In the genomic region with DNA sequence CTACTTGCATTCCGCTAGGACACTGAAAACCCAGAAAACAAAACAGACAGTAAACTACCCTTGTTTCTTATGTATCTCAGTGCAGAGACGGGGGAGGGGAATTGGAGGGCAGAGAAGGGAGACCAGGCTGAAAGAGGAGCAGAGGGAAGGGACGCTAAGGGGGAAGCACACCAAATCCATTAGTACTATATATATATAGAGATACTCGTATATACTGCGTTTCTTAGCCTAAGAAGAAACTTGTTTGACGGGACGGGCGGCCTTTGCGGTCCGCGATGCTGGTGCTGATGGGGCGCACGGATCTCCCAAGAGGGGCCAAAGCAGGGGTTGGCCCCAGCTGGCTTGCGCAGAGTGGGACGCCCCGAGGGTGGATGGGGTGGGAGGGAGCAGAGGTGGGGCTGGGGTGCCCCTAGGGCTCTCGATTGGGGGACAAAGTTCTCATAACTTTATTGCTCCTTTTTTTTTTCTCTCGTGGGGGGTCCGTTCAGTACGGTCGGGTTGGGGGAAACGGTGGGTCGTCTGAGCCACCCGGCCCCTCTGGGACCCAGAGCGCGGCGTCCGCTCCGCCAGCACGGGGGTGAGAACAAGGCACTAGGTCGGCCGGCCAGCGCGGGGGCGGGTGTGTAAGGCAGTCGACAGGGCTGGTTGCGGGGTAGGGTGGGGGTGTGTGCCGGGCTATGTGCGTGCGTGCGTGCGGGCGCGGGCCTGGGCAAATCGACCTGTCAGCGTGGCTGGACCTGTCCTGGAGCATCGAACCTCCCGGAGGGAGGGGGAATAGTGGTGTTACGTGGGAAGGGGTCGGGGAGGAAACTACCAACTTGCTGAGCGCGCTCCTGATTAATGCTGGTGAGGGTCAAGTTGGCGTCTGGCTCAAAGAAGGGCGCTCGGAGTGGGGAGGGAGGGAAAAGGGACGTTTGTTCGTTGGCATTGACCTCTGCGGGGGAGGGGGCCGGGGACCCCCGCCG, we compare ENCODE assay signal across 8 mouse cellular contexts. TPM values are rescaled to one million over a fixed set of nuclear protein-coding genes. Genes with fewer than 3 reads are reported as not detected.
DNase-seq lines count a peak whose midpoint lies in the region; ATAC-seq lines count a peak whose summit lies in the region.

No protein-coding gene starts in this region.

- H3K9ac ChIP-seq in heart, embryonic 15.5 days, result peak overlapping the region; percentile 52
- H3K9ac ChIP-seq in liver, embryonic 12.5 days, result peak overlapping the region; percentile 97
- H3K9ac ChIP-seq in neural tube, embryonic 15.5 days (replicated peaks), result no peak overlapping the region

- WGBS in heart, embryonic 15.5 days, result 7% methylated on average over 61 of the region's 61 CpGs
- 2% methylated on average over 59 of the region's 61 CpGs for WGBS in liver, embryonic 12.5 days (ENCODE audit: insufficient replicate concordance)
- WGBS in neural tube, embryonic 15.5 days, result 2% methylated on average over 53 of the region's 61 CpGs

- no peak for ATAC-seq in heart, embryonic 15.5 days (replicated peaks; ENCODE audit: insufficient number of reproducible peaks, insufficient read depth, low FRiP score, low read depth)
- peak; percentile 6; the same call in 1 of the 2 replicates for ATAC-seq in liver, embryonic 12.5 days
- ATAC-seq in neural tube, embryonic 15.5 days (ENCODE audit: low FRiP score), result no peak
- ATAC-seq in monocyte, adult 5-6 weeks (replicated peaks; ENCODE audit: insufficient number of reproducible peaks, low FRiP score, low TSS enrichment, poor library complexity, severe bottlenecking), result no peak

- no peaks in the 10 kb centered on the region for H3K9me3 ChIP-seq in heart, embryonic 15.5 days (replicated peaks)
- no peaks in the 10 kb centered on the region for H3K9me3 ChIP-seq in liver, embryonic 12.5 days (replicated peaks)
- H3K9me3 ChIP-seq in neural tube, embryonic 15.5 days (replicated peaks), result no peaks in the 10 kb centered on the region

- H3K27me3 ChIP-seq in heart, embryonic 15.5 days, result peaks cover 59% of the 10 kb centered on the region
- H3K27me3 ChIP-seq in liver, embryonic 12.5 days (replicated peaks), result peaks cover 39% of the 10 kb centered on the region
- peaks cover 57% of the 10 kb centered on the region for H3K27me3 ChIP-seq in neural tube, embryonic 15.5 days (replicated peaks)

- no peaks in the 10 kb centered on the region; the same call in 1 of the 2 replicates for H3K36me3 ChIP-seq in heart, embryonic 15.5 days
- H3K36me3 ChIP-seq in liver, embryonic 12.5 days, result peaks cover 25% of the 10 kb centered on the region
- no peaks in the 10 kb centered on the region; the same call in 1 of the 2 replicates for H3K36me3 ChIP-seq in neural tube, embryonic 15.5 days

- H3K27ac ChIP-seq in heart, embryonic 15.5 days, result peak overlapping the region; percentile 77
- H3K27ac ChIP-seq in liver, embryonic 12.5 days, result peak overlapping the region; percentile 97
- peak overlapping the region; percentile 72 for H3K27ac ChIP-seq in neural tube, embryonic 15.5 days (replicated peaks)

- H3K4me2 ChIP-seq in heart, embryonic 15.5 days, result peak overlapping the region; percentile 62
- peak overlapping the region; percentile 96 for H3K4me2 ChIP-seq in liver, embryonic 12.5 days
- peak overlapping the region; percentile 48 for H3K4me2 ChIP-seq in neural tube, embryonic 15.5 days

- H3K4me1 ChIP-seq in heart, embryonic 15.5 days (replicated peaks), result peaks cover 74% of the 10 kb centered on the region
- peaks cover 80% of the 10 kb centered on the region for H3K4me1 ChIP-seq in liver, embryonic 12.5 days
- H3K4me1 ChIP-seq in neural tube, embryonic 15.5 days, result peaks cover 62% of the 10 kb centered on the region

- DNase-seq in layer of hippocampus, postnatal 25 days (ENCODE audit: extremely low spot score in 1 of 2, low spot score in 1 of 2), result peak; percentile 31 to 45
- DNase-seq in layer of hippocampus, adult 9-10 months (ENCODE audit: low spot score), result no peak
- DNase-seq in embryo, embryonic 10 days (ENCODE audit: low spot score), result peak; percentile 30
- no peak for DNase-seq in right cerebral cortex, postnatal 36 days (ENCODE audit: low spot score in 2 of 2)

- peak overlapping the region; percentile 40 for H3K4me3 ChIP-seq in heart, embryonic 15.5 days
- peak overlapping the region; percentile 83 for H3K4me3 ChIP-seq in liver, embryonic 12.5 days
- H3K4me3 ChIP-seq in neural tube, embryonic 15.5 days (replicated peaks), result peak overlapping the region; percentile 15; the same call in 1 of the 2 replicates

RNA-seq across cellular contexts. Expression of a gene that starts 3.9 kb away (rescaled TPM):
- total RNA-seq in layer of hippocampus, postnatal 25 days (2021), result 1 to 10 TPM; 2.1 to 2.8 TPM
- 9.2 and 13.2 TPM in 2 replicates for polyA plus RNA-seq in heart, embryonic 15.5 days (2015; fragmentation: Nextera tagmentation; extraction: Ambion mirVana)
- polyA plus RNA-seq in liver, embryonic 12.5 days (2016; fragmentation: Nextera tagmentation; extraction: Ambion mirVana), result 82.3 and 83.1 TPM in 2 replicates
- polyA plus RNA-seq in neural tube, embryonic 15.5 days (2015; fragmentation: Nextera tagmentation; extraction: Ambion mirVana), result 3.1 and 6.1 TPM in 2 replicates
- 41.7 to 46.2 TPM (median 45.0 TPM) in 3 replicates for total RNA-seq in monocyte, adult 5-6 weeks (2017)

RNA-seq across cellular contexts. Expression of a gene that starts 17.5 kb away (rescaled TPM):
- total RNA-seq in layer of hippocampus, postnatal 25 days (2021), result 10 to 100 TPM; 88.9 to 91.0 TPM
- 10.7 and 14.6 TPM in 2 replicates for polyA plus RNA-seq in heart, embryonic 15.5 days (2015; fragmentation: Nextera tagmentation; extraction: Ambion mirVana)
- polyA plus RNA-seq in liver, embryonic 12.5 days (2016; fragmentation: Nextera tagmentation; extraction: Ambion mirVana), result 12.5 and 12.9 TPM in 2 replicates
- polyA plus RNA-seq in neural tube, embryonic 15.5 days (2015; fragmentation: Nextera tagmentation; extraction: Ambion mirVana), result 12.3 and 14.1 TPM in 2 replicates
- 29.0 to 50.5 TPM (median 36.3 TPM) in 3 replicates for total RNA-seq in monocyte, adult 5-6 weeks (2017)

RNA-seq across cellular contexts. Expression of a gene that starts 17.7 kb away (rescaled TPM):
- total RNA-seq in layer of hippocampus, postnatal 25 days (2021), result not detected
- polyA plus RNA-seq in heart, embryonic 15.5 days (2015; fragmentation: Nextera tagmentation; extraction: Ambion mirVana), result 4.5 TPM in 2 replicates
- 11.0 and 12.0 TPM in 2 replicates for polyA plus RNA-seq in liver, embryonic 12.5 days (2016; fragmentation: Nextera tagmentation; extraction: Ambion mirVana)
- polyA plus RNA-seq in neural tube, embryonic 15.5 days (2015; fragmentation: Nextera tagmentation; extraction: Ambion mirVana), result 1.4 and 1.8 TPM in 2 replicates
- 6.4 to 8.9 TPM (median 8.2 TPM) in 3 replicates for total RNA-seq in monocyte, adult 5-6 weeks (2017)

RNA-seq across cellular contexts. Expression of a gene that starts 19.0 kb away (rescaled TPM):
- total RNA-seq in layer of hippocampus, postnatal 25 days (2021), result 100 to 1,000 TPM in 1 of 2 experiments, 10 to 100 TPM in 1; 83.4 to 101 TPM
- polyA plus RNA-seq in heart, embryonic 15.5 days (2015; fragmentation: Nextera tagmentation; extraction: Ambion mirVana), result 40.6 and 47.4 TPM in 2 replicates
- 57.3 and 62.0 TPM in 2 replicates for polyA plus RNA-seq in liver, embryonic 12.5 days (2016; fragmentation: Nextera tagmentation; extraction: Ambion mirVana)
- 66.7 and 75.1 TPM in 2 replicates for polyA plus RNA-seq in neural tube, embryonic 15.5 days (2015; fragmentation: Nextera tagmentation; extraction: Ambion mirVana)
- 40.1 to 46.6 TPM (median 44.7 TPM) in 3 replicates for total RNA-seq in monocyte, adult 5-6 weeks (2017)

RNA-seq across cellular contexts. Expression of a gene that starts 42.5 kb away (rescaled TPM):
- total RNA-seq in layer of hippocampus, postnatal 25 days (2021), result 1 to 10 TPM; 8.8 to 9.6 TPM
- 34.9 and 50.5 TPM in 2 replicates for polyA plus RNA-seq in heart, embryonic 15.5 days (2015; fragmentation: Nextera tagmentation; extraction: Ambion mirVana)
- polyA plus RNA-seq in liver, embryonic 12.5 days (2016; fragmentation: Nextera tagmentation; extraction: Ambion mirVana), result 36.4 and 37.4 TPM in 2 replicates
- 20.3 and 33.1 TPM in 2 replicates for polyA plus RNA-seq in neural tube, embryonic 15.5 days (2015; fragmentation: Nextera tagmentation; extraction: Ambion mirVana)
- total RNA-seq in monocyte, adult 5-6 weeks (2017), result 92.1 to 198 TPM (median 119 TPM) in 3 replicates

Comparison
In these comparisons a context has a peak if more than half of its experiments do, and no peak if none do; other contexts are left out.
1. DNase-seq: peak in layer of hippocampus, postnatal 25 days (2 of 2) and embryo, embryonic 10 days (single experiment); none in layer of hippocampus, adult 9-10 months (single experiment) and right cerebral cortex, postnatal 36 days (0 of 2).
2. H3K4me3 ChIP-seq: peak in every context shown above with its lines; median percentile 83 in liver, embryonic 12.5 days; 40 in heart, embryonic 15.5 days; 15 in neural tube, embryonic 15.5 days.
3. Peak in every context shown above with its lines, with median percentiles within 50 percentile points of each other: H3K27ac ChIP-seq and H3K4me2 ChIP-seq.